Mouse (Mus musculus) kidney, adult 2 months (tissue): ENCODE results near the gene Mrpl9.

ENCODE experiments used
- CTCF ChIP-seq: fragments of 200-500 bp; conservative IDR thresholded peaks from 2 replicates; pipeline ENCODE4 v1.5.1; 2011; ENCODE audit warnings: low read depth, mild to moderate bottlenecking, control low read depth, low read length, moderate library complexity, mixed read lengths; ENCODE audit not compliant: insufficient read depth, insufficient read length
- POLR2A ChIP-seq: fragments of 200-500 bp; IDR thresholded peaks from one replicate; pipeline ENCODE4 v1.6.1; 2011; ENCODE audit warnings: low read depth, low read length, control low read depth

DNA sequence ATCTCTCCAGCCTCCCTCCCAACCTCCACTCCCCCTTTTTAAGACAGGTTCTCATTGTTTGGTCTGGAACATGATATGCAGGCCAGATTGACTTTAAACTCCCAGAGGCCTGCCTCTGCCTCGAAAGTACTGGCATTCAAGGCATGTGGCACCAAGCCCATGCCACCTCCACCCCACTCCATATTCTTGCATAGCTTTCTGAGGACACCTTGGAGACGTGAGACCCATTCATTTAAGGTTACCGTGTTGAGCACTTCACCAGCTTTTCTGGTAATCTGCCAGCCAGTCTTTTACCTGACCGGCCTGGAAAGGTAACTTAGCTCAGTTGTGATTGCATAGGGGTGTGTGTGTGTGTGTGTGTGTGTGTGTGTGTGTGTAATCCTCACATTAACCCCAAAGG lies 37.6 kb upstream of the Mrpl9 start:
- TF ChIP-seq POLR2A (no peak), CTCF (no peak)
